Mouse (Mus musculus) spleen, postnatal 14 days (tissue): ENCODE data around the gene Med16.

ENCODE experiments used
- DNase-seq, 2 experiments: peaks; one replicate each; pipeline ENCODE4 v3.0.0; 2021 to 2022; ENCODE audit warnings: low spot score in 2 of 2

Gene Med16

GRCm38 (mm10) chr10:79933145-79933679, 24.5 kb upstream of the Med16 start:
- DNase-seq = no peak

DNA sequence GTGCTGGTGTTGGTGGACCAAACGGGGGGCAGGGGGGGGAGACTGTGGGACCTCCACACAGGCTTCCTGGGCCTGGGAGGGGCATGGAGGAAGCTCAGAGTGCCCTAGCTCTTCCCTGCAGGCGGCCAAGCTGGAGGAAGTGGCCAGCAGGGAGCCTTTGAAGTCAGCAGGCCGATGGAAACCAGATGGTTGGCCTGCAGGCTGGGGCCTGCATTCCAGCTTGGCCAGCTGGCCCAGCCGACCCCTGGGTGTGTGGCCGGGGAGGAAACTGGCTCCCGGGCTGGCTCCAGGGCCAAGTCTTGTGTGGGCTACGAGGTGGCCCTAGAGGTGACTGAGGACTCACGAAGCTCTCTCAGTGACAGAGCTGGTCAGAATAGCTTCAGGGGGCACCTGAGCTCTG, 24.0 kb upstream of the Med16 start:
- DNase-seq = no peak

GRCm38 (mm10) chr10:79931797-79932196, 23.1 kb upstream of the Med16 start:
- no peak for DNase-seq

DNA sequence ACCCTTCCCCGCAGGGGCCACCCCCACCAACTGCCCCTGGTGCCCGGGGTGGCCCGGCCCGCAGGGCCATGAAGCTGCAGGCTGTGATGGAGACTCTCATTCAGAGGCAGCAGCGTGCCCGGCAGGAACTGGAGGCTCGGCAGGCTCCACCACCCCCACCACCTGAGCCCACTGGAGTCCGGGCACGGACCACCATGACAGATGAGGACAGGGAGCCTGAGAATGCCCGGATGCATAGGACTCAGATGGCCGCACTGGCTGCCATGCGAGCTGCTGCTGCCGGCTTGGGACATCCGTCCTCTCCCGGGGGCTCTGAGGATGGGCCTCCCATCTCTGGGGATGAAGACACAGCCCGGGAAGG, 22.1 kb upstream of the Med16 start:
- DNase-seq = no peak

GRCm38 (mm10) chr10:79929967-79930825, 21.5 kb upstream of the Med16 start:
- DNase-seq = no peak

DNA sequence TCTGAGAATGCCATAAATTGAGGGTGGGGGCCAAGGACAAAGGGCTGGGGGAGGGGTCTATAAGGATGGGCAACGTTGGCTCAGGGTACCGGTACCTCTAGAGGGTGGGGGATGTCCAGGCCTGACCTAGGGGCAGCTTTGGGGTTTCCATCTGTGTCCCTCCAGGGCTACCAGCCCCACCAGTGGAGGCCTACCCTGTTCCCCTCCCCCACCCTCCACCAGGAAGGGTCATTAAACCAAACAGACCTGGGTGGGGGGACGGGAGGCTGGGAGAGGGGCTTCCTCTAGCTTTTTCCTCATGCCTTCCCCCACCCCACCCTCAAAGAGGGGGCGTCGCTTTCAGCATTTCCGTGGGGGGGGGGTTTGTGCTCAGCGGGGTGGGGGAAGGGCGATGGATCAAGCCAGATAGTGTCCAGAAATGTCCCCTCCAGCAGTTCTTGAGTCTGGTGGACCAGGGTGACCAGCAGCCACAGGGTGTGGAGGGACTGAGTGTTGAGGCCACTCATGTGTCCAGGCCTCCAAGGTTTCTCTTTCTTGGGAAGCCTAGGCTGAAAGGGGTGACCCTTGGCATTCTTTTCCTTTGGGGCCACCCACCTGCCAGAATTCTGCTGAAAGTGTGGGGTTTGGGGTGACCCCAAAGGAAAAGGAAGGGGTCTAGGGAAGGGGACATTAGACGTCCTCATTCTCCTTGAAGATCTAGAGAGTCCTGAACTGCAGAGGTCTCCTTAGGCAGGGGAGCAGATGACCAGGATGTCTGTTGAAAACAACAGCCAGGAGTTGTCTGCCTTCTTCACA, 20.4 kb upstream of the Med16 start:
- no peak for DNase-seq

DNA sequence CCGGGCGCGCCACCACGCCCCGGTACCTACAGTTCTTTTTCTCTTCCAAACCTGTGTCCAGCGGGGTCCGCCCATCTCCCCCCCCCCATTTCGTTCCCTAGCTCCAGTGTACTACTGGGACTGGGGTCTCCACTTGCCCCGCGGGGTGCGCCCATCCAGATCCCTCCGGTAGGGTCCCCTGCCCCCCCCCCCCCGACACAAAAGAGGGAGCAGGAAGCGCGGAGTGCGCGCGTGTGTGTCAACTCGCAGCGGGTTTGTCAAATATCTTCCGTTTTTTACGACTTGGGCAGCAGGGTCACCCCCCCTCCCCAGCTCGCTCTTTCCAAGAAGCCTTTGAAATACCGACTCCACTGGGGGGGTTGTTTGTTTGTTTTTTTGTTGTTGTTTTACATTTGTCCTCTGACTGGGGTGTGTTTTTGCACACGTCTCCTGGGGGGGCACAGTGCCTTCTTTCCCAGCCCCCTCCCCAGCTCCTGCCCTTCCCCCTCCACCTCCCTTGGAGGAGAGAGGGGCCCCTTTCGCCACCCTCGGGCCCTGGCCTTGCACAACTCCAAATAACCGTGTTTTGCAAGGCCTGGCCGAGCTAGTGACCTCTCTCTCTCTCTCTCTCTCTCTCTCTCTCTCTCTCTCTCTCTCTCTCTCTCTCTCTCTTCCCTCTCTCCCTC, 19.4 kb upstream of the Med16 start:
- no peak for DNase-seq

DNA sequence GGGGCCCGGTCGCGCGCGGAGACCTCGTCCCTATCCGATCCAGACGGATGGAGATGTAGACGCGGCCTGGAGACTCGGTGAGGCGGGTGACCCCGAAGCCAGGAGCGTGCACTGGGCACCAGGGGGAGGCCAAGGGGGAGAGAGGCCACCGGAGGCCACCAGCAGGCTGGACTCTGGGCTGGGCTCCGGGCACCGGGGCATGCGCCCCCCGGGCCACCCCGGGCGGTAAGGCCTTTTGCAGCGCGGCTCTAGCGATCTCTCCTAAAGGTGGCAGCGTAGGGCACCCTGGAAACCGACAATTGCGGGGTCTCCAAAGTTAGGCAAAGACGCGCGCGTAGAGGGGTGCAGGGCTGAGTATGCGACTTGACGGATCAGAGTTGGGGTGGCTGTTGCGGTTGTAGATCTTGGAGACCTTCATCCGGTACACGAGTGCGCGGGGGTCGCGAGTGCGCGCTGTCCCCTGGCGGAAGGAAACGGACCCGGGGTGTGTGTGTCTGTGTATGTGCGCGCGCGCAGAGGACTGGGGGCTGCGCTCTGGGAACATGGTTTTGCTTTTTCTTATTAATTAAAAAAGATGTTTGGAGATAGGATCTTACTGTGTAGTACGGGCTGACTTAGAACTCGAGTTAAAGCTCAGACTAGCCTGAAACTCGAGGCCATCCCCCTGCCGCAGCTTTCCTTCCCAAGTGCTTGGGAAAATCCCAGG, 18.8 kb upstream of the Med16 start:
- peak; percentile 33 to 58 for DNase-seq

GRCm38 (mm10) chr10:79926491-79927323, 18.0 kb upstream of the Med16 start, which contains the start of gene Arid3a:
Gene Arid3a, plus strand, starts transcription at chr10:79927043.
- DNase-seq = peak; percentile 81 to 84

DNA sequence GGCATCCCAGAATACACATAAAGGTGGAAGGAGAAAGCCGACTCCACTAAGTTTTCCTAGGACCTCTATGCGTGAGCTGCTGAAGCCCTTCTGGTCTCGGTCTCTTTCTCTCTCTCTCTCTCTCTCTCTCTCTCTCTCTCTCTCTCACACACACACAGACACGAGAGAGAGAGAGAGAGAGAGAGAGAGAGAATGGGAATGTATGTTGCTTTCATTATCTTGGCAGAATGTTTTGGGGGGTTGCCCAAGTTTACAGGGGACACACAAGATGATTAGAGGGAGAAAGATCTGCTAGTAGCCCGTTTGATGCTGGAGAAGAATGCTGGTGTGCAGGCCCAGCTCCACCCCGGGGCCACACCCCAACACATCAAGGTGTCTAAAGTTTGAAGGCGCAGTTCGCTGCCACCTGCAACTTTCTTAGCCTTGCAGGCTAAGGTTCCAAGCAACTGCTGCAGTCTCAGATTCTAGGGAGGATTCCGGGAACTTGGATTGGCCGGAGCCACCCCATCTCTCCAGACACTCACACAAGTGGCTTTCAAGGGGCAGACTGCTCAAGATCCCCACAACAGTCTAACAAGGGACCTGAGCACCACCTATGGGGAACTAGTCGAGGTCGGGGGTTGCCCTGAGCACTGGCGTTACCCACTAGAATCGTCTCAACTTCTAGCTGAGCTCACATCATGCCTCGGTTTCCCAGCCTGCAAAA, 17.2 kb upstream of the Med16 start:
- DNase-seq = no peak

DNA sequence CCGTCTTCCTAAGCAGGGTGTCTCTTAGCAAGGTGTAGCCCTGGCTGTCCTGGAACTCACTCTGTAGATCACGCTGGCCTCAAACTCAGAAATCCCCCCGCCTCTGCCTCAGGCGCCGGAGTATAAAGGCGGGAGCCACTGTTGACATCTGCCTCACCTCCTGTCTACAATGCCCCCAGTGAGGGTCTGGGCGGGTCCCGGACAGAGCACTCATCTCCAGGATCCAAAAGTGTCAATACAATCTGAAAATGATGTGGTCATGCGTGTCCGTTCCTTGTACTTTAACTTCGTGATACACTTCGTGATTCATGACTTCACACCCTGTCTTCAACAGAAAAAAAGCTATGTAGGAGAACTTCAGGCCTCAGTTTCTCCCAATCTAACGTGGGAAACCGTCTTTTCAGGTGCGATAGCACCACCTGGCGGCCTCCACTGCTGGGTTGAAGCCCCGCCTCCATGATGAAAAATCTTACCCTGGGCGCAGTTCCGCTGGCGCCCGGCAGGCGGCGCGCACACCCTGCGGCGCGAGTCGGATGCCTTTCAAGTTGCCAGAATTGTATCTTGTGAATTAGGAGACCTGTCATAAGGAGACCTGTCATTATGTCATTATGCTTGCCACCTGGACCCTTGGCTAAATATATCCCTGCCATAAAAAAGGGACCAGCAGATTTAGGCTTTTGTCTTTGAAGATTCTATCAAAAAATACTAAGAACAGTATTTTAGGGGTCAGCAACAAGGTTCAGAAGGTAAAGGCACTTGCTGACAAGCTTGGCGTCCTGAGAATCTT, 16.5 kb upstream of the Med16 start:
- peak; percentile 89 to 94 for DNase-seq

DNA sequence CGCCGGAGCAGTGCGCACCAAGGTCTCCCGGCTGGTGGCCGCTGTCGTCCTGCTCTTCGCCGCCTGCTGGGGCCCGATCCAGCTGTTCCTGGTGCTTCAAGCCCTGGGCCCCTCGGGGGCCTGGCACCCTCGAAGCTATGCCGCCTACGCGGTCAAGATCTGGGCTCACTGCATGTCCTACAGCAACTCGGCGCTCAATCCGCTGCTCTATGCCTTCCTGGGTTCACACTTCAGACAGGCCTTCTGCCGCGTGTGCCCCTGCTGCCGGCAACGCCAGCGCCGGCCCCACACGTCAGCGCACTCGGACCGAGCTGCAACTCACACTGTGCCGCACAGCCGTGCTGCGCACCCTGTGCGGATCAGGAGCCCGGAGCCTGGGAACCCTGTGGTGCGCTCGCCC, 12.8 kb upstream of the Med16 start:
- DNase-seq = no peak

- no peak for DNase-seq
These were observed 12.3 kb upstream of the Med16 start, which contains the start of gene R3hdm4 for GRCm38 (mm10) chr10:79920958-79921535. Gene R3hdm4, minus strand, starts transcription at chr10:79921208.

DNA sequence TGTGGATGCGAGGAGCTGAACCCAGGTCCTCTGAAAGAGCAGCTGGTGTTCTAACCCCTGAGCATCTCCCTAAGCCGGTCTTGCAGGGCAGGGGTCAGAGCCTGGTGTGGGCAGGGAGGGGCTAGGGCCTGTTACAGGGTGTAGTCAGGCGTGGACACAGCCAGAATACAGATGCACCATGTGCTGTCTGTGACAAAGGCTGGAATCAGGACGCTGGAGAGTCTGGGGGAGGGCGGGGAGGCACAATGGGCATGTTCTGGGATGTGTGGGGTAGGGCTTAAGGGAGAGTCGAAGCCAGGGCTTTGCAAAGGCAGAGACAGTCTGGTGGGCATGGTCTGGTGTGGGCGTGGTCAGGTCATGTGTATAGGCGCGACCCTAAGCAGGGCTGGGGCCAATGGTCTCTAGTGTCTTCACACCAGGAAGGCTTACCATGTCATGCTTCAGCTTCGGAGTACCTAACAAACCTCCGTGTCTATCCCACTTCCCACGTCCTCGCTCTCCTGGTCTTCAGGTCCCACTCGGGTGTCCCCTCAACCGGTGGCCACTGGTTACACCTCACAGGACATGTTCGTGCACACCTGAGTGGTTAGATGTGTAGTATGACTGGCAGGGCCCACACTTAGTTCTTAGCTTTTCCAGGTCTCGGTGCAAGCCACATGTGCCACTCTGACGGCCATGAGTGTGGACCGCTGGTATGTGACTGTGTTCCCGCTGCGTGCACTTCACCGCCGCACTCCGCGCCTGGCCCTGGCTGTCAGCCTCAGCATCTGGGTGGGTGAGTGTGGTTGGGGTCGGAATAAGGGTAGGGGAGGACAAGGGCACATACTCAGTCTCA, 11.6 kb upstream of the Med16 start:
- no peak for DNase-seq

GRCm38 (mm10) chr10:79919251-79919849, 10.6 kb upstream of the Med16 start:
- no peak for DNase-seq

GRCm38 (mm10) chr10:79918231-79919078, 9.7 kb upstream of the Med16 start:
- DNase-seq = no peak
